Mouse (Mus musculus): ENCODE measurements at regions not wholly inside any gene's neighbourhood (a gene's known extent, or its start where the extent isn't known, plus 50 kb on each side); places are given as distances from the start of the nearest gene placed in this dataset.
"Not testable (repeated sequence)": the region's sequence is repeated elsewhere in the genome, so short reads cannot be mapped to it uniquely, and the experiment has no call there.

DNA sequence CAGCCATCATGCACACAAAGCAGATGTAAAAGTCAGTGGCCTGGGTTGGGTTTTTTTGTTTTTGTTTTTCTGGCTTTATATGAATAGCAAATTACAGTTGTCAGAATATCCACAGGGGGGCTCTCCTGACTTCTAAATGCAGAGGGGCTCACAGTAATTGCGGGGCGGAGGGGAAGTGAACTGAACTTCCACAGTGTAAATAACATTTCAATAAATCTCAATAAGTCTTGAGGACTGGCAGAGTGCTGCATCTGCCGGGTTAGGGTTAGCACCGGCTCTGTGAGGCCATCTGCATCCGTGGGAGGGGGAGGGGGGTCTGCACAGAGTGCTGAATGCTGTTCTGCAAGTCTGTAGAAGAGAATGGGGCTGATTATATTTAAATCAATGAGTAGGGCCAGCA lies 50.3 kb upstream of the Arl4c start:
- no peak for DNase-seq

DNA sequence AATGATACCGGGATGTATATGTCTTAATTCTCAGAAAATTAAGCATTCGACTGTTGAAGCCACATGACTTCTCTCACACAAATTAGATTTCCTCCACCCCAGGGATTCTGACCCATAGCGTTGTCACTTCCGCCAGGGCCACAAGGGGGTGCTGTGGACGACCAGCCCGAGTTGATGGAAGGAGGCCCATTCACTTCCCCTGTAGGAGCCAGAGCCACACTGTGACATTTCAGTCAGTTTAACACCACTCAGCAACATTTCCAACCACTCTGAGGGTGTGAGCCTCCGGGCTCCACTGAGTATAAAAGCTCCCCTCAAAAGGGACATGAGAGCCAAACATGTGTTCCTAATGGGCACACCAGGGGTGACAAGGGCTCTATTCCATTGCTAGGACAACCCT lies 54.6 kb upstream of the Arl4c start:
- DNase-seq = peak; percentile 31

DNA sequence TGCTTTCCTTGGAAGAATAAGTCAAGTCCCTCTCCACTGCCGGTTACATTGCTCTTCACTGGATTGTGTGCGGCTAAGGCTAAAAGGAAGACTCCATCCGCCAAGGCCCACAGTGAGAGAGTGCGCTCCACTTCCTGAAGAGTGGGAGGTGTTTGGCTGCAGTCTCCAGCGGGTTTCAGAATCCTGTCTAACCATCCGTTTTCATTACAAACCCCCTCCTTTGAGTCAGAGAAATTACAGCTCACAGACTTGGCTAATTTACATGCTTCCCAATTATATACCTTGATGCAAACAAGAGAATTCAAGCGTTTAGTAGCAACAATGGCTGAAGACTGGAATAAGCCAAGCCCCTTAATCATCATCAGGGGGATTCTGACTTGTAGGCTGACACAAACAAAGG lies 55.1 kb upstream of the Arl4c start:
- DNase-seq = no peak

DNA sequence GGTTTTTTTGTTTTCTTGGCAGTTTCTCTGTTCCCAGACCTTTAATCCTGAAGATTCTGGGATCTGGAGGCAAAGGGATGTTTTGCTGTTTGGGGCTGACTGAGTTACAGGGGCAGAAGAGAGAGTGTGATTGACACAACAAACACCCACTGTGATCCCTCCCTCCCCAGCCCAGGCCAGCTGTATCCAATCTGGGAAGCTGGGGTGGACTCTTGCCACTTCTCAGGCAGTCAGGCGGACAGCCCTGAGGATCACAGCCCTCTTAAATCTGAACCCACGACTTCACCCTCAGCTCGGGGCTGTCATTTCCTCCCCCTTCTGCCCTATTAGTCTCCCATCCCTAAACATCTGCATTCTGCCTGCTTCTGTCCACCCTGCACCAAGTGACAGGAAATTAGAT lies 55.7 kb upstream of the Arl4c start:
- DNase-seq = no peak

DNA sequence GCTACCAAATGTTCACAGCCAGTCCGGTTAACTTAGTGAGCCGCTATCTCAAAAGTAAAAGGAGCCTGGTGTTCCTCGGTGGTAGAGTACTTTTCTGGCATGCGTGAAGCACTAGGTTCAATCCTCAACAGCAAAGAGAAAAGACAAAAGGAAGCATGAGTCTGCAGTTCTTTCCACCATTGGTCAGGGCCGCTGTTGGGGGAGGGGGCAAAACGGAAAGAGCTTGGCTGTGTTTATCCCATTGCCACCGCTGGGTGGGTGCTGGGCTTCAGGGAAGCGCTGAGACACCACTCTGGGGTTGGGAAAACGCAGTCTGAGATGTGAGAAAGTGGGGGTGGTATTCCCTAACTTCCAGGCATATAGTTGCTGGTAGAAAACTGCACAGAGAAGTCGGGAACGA lies 58.6 kb upstream of the Arl4c start:
- no peak for DNase-seq

DNA sequence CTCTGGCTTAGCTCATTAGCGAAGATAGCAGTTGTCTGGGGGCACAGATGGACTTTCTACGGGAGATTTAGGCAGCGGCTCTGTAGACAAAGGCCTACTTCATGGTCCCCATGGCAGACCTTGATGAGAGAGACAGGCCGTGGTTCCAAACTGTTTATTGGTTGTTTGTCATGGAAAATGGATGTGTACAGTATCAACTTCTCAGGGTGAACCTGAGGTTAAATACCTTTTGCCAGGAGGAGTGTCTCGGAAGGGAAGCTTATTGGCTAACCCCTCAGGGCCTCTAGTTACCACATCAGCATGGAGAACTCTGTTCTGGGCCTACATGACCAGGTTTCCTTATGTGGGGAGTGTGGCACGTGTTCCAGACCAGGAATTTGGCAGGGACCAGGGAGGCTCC lies 59.1 kb upstream of the Arl4c start:
- DNase-seq = no peak

DNA sequence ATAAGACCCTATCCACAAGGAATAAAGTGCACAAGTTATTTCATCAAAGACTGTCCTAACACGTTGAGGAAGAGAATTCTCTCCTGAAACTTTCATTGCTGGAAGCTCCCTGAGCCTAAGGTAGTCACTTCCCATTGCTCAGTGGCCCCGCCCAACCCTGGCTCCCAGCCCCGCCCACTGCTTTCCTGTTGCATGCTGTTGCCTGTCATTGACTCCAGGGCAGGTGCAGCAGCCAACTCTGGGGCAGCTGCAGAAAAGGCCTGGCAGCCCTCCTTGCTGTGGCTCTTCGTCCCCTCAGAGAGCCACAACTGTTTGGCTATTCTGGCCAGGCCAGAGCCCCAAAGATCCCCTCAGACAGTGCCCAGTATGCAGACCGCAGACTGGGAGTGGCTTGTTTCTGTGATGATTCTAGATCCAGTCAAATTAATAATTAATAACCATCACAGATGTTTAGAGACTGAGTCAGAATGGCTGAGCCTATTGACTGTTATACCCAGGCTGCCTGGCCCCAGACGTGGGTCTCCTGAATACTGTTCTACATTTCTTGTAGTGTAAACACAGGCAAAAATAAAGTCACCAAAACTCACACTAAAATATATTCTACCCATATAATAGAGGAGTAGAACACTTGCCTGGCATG lies 61.8 kb upstream of the Arl4c start:
- DNase-seq = peak; percentile 9

DNA sequence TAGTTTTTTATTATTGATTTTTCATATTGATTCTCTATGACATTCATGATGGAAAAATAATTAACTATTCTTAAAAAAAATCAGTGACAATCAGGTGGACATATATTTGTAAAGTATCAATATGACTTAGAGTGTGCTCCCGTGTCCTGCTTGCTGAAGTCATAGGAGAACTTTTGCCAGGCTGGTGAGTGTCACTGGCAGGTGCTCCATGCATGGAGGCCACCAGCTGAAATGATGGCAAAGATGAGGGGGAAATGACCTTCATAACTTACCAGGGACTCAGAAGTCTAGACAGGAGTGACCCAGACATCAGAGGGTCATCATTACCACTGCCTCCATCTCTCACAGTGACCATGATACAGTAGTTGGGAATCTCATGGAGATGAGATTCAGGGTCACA lies 62.5 kb upstream of the Arl4c start:
- no peak for DNase-seq

DNA sequence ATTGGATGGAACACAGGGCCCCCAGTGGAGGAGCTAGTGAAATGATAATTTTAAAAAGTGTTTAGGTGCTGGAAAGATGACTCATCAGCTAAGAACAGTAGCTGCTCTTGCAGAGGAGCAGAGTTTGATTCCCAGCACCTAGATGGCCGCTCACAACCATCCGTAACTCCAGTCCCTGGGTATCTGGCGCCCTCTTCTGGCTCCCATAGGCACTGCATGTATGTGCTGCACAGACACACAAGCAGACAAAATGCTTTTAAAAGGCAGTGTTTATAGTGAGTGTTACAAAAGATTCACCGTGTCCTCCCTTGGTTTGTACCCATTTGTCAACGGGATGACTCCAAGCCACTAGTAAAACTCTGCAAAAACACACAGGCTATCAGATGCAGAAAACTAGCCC lies 75.0 kb upstream of the Arl4c start:
- no peak for DNase-seq

DNA sequence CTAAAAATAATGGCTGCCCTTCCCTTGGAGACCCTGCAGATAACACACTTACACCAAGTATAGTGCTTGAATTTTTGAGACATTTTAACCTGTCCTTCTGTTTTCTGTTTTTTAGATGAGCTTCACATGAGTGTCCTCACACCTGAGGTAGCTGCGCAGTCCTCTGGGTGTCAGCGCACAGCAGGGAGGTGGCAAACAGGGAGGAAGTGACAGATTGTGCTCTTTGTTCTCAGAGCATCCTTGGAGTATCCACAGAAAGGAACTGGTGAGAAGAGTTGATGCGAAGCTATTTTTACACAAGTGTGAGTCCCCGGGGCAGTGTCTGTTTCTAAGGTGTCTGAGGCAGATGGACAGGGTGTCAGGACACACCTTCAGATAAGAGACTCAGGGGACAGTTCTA lies 78.2 kb upstream of the Arl4c start:
- DNase-seq = no peak

DNA sequence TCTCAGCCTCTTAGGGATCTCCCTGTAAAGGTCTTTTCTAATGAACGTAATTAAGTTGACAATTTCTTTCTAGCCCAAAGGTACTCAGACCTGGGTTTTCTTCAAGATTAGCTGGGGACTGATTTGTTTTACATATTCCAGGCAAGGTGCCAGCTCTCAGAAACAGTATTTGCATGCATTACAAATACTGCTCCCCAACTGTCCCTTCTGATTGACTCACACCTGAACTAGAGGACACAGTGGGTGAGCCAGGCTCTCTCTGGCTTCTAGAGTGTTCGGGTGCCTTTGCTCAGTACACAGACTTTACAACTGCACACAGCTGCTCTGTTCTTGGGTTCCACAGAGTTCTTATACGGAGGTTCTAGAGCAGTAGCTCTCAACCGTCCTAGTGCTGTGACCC lies 81.1 kb upstream of the Arl4c start:
- no peak for DNase-seq

DNA sequence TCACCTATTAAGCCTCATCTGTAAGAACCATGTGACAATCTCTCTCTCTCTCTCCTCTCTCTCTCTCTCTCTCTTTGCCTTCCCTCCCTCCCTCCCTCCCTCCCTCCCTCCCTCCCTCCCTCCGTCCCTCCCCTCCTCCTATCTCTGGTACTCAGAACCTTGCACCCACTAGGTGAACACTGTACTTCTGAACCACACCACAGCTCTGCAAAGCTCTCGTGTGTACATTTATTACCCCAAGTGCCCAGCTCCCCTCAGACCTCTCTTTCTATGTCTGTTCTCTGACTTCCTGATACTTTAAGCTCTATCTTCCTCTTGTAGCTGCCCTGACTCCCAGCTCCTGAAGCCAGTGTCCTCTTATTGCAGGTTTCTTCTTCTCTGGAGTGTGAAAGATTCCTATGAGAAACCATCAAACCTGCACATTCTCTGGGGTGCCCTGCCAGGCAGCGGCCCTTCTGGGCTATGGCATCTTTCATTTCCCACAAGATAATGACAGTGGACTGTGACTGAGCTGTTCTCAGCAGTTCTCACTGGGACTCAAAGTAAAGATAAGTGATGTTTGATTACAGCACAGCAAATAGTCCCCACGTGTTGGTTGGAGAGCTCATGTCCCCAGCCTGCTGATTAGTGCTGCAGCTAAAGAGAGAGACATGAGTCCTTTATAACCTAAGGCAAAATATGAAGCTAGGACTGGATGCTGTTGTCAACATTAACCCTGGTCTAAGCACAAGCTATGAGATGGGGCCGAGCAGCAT lies 83.0 kb upstream of the Arl4c start:
- DNase-seq = no peak

DNA sequence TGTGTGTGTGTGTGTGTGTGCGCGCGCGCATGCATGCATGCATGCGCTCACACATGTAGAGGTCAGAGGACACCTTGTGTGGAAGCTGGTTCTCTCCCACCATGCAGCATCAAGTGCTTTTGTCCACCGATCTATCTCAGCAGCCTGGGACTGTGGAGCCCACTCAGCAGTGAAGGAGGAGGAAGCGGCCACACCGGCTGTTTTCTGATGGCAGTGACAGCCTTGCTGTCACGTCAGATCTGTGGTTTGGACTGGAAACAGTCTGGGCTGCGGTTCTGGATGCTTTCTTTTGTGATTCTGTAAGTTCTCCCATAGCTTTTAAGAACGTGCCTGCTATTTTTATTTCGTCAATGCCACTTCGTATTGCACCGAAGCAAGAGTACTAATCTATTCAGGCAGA lies 84.0 kb upstream of the Arl4c start:
- DNase-seq = no peak

DNA sequence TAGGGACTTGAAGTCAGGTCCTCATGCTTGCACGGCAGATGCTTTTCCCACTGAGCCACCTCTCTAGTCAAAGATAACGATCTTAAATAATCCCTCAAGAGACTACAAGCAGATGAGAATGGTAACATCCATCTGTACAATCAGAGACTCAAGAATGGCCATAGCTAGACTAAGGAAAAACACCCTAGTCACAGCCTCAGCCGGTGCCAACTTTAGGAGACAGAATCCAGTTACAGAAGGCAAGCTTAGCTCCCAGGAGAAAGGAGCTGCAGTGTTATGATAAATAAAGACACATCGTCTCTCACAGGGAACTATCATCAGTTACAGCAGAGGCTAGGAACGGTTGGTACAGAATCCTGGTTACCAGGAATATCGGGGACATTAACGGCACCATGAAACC lies 88.7 kb upstream of the Arl4c start:
- DNase-seq = no peak

DNA sequence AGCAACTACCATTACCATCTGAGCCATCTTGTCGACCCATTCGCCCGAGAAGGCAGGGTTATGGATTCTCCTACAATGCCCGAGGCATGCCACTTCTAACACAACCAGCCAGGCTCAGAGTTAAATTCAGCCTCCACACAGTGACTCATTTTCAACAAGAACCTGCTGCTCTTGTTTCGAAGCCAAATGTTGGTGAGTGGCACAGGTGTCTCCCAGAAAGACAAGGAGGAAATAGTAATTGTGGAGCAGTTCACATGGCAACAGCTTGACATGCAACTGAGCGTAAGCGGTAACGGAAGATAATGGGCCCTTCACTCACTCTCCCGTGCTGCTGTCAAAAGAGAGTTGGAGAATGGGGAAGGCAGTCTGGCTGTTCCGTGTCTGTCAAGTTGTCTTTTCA lies 92.9 kb upstream of the Arl4c start:
- no peak for DNase-seq

DNA sequence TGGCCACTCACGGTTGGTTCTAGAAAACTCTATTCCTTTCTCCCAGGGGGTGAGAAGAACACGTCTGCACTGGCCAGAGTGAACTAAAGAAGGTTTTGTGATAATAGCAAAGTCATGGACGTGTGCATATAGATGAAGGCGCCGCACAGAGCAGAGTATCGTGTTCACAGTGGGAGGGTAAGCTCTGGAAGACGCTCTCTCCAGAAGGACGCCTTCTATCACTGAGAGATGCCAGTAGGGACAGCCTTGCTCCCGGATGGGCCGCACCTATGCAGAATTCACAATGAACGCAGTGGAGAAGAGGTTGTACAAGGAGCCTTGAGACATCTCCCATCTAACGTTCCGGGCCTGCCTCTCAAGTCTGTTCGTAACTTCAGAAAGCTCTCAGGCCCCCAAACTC lies 96.5 kb upstream of the Arl4c start:
- no peak for DNase-seq

DNA sequence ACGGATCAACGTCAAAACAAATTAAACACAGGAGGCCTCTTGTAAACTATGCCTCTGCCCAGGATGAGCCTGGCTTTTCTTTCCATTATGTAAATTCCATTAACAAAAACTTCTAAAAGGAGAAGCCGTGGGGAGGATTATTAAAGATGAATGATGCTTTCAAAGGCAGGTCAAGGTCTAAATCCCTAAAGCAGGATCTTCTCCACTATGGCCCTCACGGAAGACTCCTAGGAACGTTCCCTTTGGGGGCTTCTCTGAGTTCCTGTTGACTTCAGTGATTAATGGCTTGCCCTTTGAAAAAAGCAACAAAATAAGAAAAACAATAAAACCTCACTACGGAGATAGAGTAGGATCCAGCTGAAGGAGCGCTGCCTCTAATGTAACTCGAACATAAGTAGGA lies 96.9 kb upstream of the Arl4c start:
- no peak for DNase-seq

DNA sequence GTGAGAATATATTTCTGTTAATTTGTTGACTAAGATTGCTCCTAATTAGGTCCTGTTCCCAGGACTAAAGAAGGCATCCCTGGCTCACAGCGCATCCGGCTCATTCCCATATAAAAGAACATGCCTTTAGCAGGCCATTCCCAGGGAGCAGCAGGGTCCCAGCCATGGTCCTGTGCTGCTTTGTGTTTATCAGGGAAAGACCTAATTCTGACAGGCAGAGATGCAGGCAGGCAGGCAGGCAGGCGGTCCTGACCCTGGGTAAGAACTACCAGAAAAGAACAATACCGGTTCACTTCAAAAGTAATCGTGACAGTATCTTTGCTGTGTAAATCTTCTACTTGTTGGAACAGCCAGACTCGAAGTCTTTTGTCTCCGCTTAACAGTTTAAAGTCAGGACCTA lies 97.3 kb upstream of the Arl4c start:
- DNase-seq = no peak

DNA sequence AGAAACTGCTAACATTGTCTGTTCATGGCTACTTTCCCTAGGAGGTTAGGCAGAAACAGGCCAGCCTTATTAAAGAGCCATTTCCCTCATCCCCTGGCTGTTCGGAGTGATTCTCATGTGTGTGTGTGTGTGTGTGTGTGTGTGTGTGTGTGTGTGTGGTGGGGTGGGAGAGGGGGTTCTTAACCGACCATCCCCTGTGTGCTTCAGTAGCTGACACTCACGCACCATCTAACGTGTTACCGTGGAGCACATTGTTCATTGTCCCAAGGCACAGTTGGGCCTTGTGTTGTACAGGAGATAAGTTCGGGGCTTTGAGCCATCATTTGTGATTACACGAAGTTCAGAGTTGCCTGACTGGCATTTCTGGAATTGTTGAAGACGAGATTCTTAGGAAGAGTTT lies 97.8 kb upstream of the Arl4c start:
- no peak for DNase-seq

DNA sequence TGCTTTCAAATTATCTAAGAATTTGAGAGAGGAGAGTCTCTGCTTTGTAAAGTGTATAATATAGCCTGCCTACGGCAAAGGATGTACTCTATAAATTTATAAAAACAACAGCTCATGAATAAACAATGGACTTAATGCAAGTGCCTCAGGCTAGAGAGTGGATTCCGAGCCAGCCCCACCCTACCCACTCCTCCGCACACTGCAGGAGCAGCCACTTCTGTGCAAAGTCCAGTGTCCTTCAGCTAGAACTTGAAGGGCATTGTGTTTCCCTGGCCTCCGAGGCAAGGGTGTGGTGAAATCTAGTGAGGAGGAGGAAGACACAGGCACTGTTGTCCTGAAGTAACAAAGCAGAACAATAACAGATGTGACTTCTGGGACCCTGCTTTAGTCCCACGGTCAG lies 98.4 kb upstream of the Arl4c start:
- no peak for DNase-seq

DNA sequence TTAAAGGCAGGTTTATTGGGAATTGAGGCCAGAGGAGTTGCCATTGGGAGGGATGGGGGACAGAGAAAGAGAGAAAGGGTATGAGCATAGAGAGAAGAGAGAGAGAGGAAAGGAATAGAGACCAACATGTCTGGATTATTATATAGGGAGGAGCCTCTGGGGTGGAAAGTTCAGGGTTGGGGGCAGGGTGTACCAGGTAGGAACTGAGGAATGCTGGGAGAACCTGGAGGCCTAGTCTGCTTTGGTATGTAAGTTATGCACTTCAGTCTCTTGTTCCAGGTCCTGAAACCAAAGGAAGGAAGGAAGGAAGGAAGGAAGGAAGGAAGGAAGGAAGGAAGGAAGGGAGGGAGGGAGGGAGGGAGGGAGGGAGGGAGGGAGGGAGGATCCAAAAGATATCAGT lies 99.1 kb upstream of the Arl4c start:
- not testable (repeated sequence) for DNase-seq

DNA sequence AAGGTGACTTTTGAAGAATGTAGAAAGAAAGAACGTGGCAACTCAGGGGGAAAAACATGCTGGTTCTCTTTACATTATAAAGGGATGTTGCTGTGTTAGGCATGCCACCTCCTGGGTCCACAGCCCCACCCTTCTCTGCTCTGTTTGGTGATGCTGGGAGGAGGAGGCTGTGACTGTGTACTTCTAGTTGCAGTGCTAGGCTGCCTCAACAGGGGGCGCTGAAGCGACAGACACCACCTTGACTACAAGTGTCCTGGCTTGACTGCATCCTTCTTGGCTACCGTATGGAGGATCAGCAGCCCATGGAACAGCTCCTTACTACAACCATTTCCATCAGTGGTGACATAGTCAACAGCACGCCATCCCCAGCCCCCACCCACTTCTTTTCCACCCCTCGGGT lies 104.9 kb upstream of the Arl4c start:
- DNase-seq = peak; percentile 12

DNA sequence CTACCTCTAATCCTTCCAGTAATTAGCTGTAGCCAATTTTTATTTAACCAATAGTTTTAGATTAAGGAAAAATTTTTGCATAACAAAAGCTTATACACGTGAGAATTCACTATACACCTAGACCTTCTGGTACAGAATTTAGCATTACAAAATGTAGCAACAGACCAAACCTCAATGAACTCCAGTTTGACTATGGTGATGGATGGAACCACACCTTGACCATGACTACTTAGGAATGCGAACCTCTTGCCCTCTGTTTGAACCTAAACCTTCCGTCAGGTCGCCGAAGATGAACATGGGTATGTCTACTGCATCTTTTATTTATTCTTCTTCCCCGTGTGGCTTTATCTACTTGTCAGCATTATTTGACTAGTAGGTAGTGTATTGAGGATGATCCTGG lies 105.9 kb upstream of the Arl4c start:
- no peak for DNase-seq

DNA sequence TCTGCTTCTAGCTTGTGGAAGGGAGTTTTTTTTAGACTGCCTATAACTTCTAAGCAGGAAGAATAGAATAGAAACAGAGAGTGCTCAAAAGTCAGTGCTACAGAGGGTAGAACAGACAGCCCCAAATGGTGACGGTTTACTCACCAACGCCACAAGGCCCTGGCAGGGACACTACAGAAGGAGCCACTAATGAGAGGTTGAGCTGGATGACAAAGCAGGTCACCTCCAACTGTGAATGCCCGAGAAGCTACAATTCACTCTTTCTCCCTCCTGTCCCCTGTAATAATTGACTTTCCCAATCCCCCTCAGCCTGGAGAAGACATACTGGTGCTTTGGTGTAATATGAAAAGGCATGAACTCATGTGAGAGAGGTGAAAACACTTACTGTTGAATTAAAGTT lies 106.5 kb upstream of the Arl4c start:
- no peak for DNase-seq

DNA sequence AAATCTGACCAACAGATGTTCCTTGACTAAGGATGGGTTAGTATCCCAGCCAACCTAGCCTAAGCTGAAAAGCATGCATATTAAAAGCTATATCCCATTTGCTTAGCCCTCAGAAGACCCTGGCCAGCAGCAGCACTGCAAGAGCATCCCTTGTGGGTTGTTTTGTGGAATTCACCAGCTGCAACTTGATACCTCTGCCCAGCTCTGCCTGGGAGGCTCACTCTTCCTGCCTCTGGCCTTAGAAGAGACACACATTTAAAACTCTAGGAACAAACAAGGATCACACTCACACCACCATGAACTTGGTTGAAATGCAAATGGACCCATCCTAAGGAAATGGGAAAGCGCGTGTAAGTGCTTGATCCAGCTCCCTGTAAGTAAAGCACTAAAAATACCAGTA lies 107.7 kb upstream of the Arl4c start:
- DNase-seq = no peak

Data from thymus, postnatal 25 days (tissue).